Mouse (Mus musculus) embryonic facial prominence, embryonic 14.5 days (tissue): ENCODE measurements around the gene Lamtor5. TPM values are rescaled to one million over a fixed set of nuclear protein-coding genes. Genes with fewer than 3 reads are reported as not detected.
A peak's percentile ranks its signal among the peaks of the same experiment; 100 is the strongest.
"Not testable (repeated sequence)": the region's sequence is repeated elsewhere in the genome, so short reads cannot be mapped to it uniquely, and the experiment has no call there.

Experiments used
- ATAC-seq: fragments of 200-750 bp; cut with Nextera tagmentation; 2 replicates; pipeline ENCODE4 v1.8.0; 2017; ENCODE audit warnings: low read depth, moderate number of reproducible peaks, moderate TSS enrichment
- DNase-seq: peaks from one replicate; pipeline ENCODE4 v3.0.0-alpha.2; 2015; ENCODE audit warnings: low spot score
- H3K27ac ChIP-seq: fragments of 300-500 bp; sonication (generic); replicated peaks from 2 replicates; pipeline ENCODE4 v1.5.1; 2014; ENCODE audit warnings: low read depth, mild to moderate bottlenecking, low read length, moderate library complexity
- H3K27me3 ChIP-seq: fragments of 300-500 bp; sonication (generic); replicated peaks from 2 replicates; pipeline ENCODE4 v1.6.1; 2014; ENCODE audit warnings: low read length; ENCODE audit not compliant: control insufficient read depth, insufficient read depth
- H3K36me3 ChIP-seq: fragments of 300-500 bp; sonication (generic); 2 replicates; pipeline ENCODE4 v1.6.1; 2014; ENCODE audit warnings: low read length, mixed read lengths; ENCODE audit not compliant: control insufficient read depth, insufficient read depth
- H3K4me1 ChIP-seq: fragments of 300-500 bp; sonication (generic); 2 replicates; pipeline ENCODE4 v1.6.1; 2014; ENCODE audit warnings: antibody characterized with exemption, low read length; ENCODE audit not compliant: control insufficient read depth, insufficient read depth
- H3K4me2 ChIP-seq: fragments of 300-500 bp; sonication (generic); 2 replicates; pipeline ENCODE4 v1.6.1; 2014; ENCODE audit warnings: low read depth, mild to moderate bottlenecking, low read length, moderate library complexity, mixed read lengths
- H3K4me3 ChIP-seq: fragments of 300-500 bp; sonication (generic); 2 replicates; pipeline ENCODE4 v1.5.1; 2014; ENCODE audit warnings: low read depth, mild to moderate bottlenecking, low read length
- H3K9ac ChIP-seq: fragments of 300-500 bp; sonication (generic); 2 replicates; pipeline ENCODE4 v1.6.1; 2014; ENCODE audit warnings: low read depth, mild to moderate bottlenecking, low read length, moderate library complexity, mixed read lengths
- H3K9me3 ChIP-seq: fragments of 300-500 bp; sonication (generic); 2 replicates; pipeline ENCODE4 v1.6.1; 2016; ENCODE audit warnings: low read length; ENCODE audit not compliant: control insufficient read depth
- WGBS: fragments of 180-500 bp; shearing (Covaris S2); extraction: QIAGEN DNeasy Blood & Tissue Kit; methylation state at CpG from one replicate; pipeline ENCODE4 v1.1.7; 2014; 5-methylcytosine and 5-hydroxymethylcytosine counted together
- polyA plus RNA-seq: library from polyadenylated mRNA; unstranded; fragments of >200 nt; fragmentation: Nextera tagmentation; extraction: Ambion mirVana; gene quantifications from 2 replicates; pipeline ENCODE4 v1.2.1, GENCODE M21; 2014

Lamtor5 gene
- polyA plus RNA-seq, 1 experiment from 2014 or later, result 192 TPM

GRCm38 (mm10) chr3:107275996-107276395 lies 2.7 kb upstream of the Lamtor5 start:
- Histone ChIP-seq H3K4me1 (peaks cover 9% of the 10 kb centered on the region), H3K36me3 (no peaks in the 10 kb centered on the region), H3K4me2 (no peak overlapping the region), H3K27me3 (no peaks in the 10 kb centered on the region; the same call in 1 of the 2 replicates), H3K4me3 (no peak overlapping the region), H3K27ac (no peak overlapping the region), H3K9ac (no peak overlapping the region), H3K9me3 (no peaks in the 10 kb centered on the region)
- DNase-seq (no peak), ATAC-seq (no peak)
- WGBS, result 54% methylated on average over 4 of the region's 4 CpGs

- Histone ChIP-seq H3K4me2 (no peak overlapping the region), H3K27me3 (no peaks in the 10 kb centered on the region; the same call in 1 of the 2 replicates), H3K4me3 (no peak overlapping the region), H3K9ac (no peak overlapping the region), H3K27ac (no peak overlapping the region), H3K4me1 (peaks cover 9% of the 10 kb centered on the region), H3K36me3 (no peaks in the 10 kb centered on the region; the same call in none of the 2 replicates), H3K9me3 (no peaks in the 10 kb centered on the region)
- DNase-seq, result no peak
- no peak for ATAC-seq
- WGBS, result 85% methylated on average over 3 of the region's 3 CpGs
These were observed 2.0 kb upstream of the Lamtor5 start for GRCm38 (mm10) chr3:107276626-107277025.

GRCm38 (mm10) chr3:107286123-107286522 lies 7.5 kb downstream of the Lamtor5 start:
- H3K4me2 ChIP-seq, result no peak overlapping the region
- no peak overlapping the region for H3K27ac ChIP-seq
- H3K27me3 ChIP-seq, result no peaks in the 10 kb centered on the region
- H3K4me3 ChIP-seq, result no peak overlapping the region
- no peaks in the 10 kb centered on the region for H3K9me3 ChIP-seq
- no peak overlapping the region for H3K9ac ChIP-seq
- WGBS, result 73% methylated on average over 2 of the region's 2 CpGs
- DNase-seq (no peak), ATAC-seq (no peak)
- H3K4me1 ChIP-seq, result no peaks in the 10 kb centered on the region
- peaks cover 22% of the 10 kb centered on the region for H3K36me3 ChIP-seq

- peaks cover 20% of the 10 kb centered on the region for H3K36me3 ChIP-seq
- H3K9ac ChIP-seq, result no peak overlapping the region
- DNase-seq (no peak), ATAC-seq (no peak)
- H3K4me2 ChIP-seq, result no peak overlapping the region
- 0 out of 2 replicates have a peak, but pooled peaks cover 4% of the 10 kb centered on the region for H3K4me1 ChIP-seq
- H3K27me3 ChIP-seq, result no peaks in the 10 kb centered on the region
- H3K9me3 ChIP-seq, result no peaks in the 10 kb centered on the region
- H3K27ac ChIP-seq, result no peak overlapping the region
- H3K4me3 ChIP-seq, result no peak overlapping the region
These were observed 8.7 kb downstream of the Lamtor5 start for GRCm38 (mm10) chr3:107287346-107287745.

- peak; percentile 94 for DNase-seq
- Histone ChIP-seq H3K27me3 (no peaks in the 10 kb centered on the region), H3K9ac (no peak within 1 kb of the TSS), H3K9me3 (no peaks in the 10 kb centered on the region), H3K4me1 (0 out of 2 replicates have a peak, but pooled peaks cover 4% of the 10 kb centered on the region), H3K27ac (peak within 1 kb of the TSS; percentile 70), H3K4me2 (peak within 1 kb of the TSS; percentile 31), H3K4me3 (no peak within 1 kb of the TSS), H3K36me3 (no peaks in the 10 kb centered on the region)
- peak; percentile 90 for ATAC-seq
- 16% methylated on average over 9 of the region's 9 CpGs for WGBS
These were observed 12.2 kb downstream of the Lamtor5 start, which contains the start of gene Slc16a4 for GRCm38 (mm10) chr3:107290764-107291381. Slc16a4 (plus strand) TSS chr3:107291230.

- 0 out of 2 replicates have a peak, but pooled peaks cover 4% of the 10 kb centered on the region for H3K4me1 ChIP-seq
- no peak overlapping the region for H3K4me3 ChIP-seq
- 82% methylated on average over 5 of the region's 5 CpGs for WGBS
- no peak overlapping the region for H3K27ac ChIP-seq
- ATAC-seq (no peak), DNase-seq (no peak)
- H3K9me3 ChIP-seq, result no peaks in the 10 kb centered on the region
- H3K27me3 ChIP-seq, result no peaks in the 10 kb centered on the region
- H3K9ac ChIP-seq, result no peak overlapping the region
- H3K4me2 ChIP-seq, result no peak overlapping the region
- H3K36me3 ChIP-seq, result 0 out of 2 replicates have a peak, but pooled peaks cover 11% of the 10 kb centered on the region
These were observed 17.2 kb downstream of the Lamtor5 start for GRCm38 (mm10) chr3:107295672-107296360.

GRCm38 (mm10) chr3:107296917-107297316 lies 18.3 kb downstream of the Lamtor5 start:
- not testable (repeated sequence) for H3K27ac ChIP-seq, H3K4me2 ChIP-seq, H3K4me1 ChIP-seq, ATAC-seq, H3K9ac ChIP-seq, H3K27me3 ChIP-seq, DNase-seq, H3K4me3 ChIP-seq, H3K9me3 ChIP-seq
- 0 out of 2 replicates have a peak, but pooled peaks cover 11% of the 10 kb centered on the region for H3K36me3 ChIP-seq
- 66% methylated on average over 4 of the region's 4 CpGs for WGBS

GRCm38 (mm10) chr3:107317338-107317737 lies 38.7 kb downstream of the Lamtor5 start:
- no peak overlapping the region for H3K4me3 ChIP-seq
- H3K4me2 ChIP-seq, result no peak overlapping the region
- H3K27me3 ChIP-seq, result no peaks in the 10 kb centered on the region
- ATAC-seq (no peak), DNase-seq (no peak)
- no peak overlapping the region for H3K9ac ChIP-seq
- H3K4me1 ChIP-seq, result no peaks in the 10 kb centered on the region
- H3K27ac ChIP-seq, result no peak overlapping the region
- H3K36me3 ChIP-seq, result peaks cover 29% of the 10 kb centered on the region
- H3K9me3 ChIP-seq, result no peaks in the 10 kb centered on the region
- 94% methylated on average over 3 of the region's 3 CpGs for WGBS
